Comparison of ENCODE assay signal across 7 mouse cellular contexts in genomic region chr15:99092870-99093269, GRCm38 (mm10). TPM values are rescaled to one million over a fixed set of nuclear protein-coding genes. Genes with fewer than 3 reads are reported as not detected.
A peak's percentile ranks its signal among the peaks of the same experiment; 100 is the strongest.
DNase-seq lines count a peak whose midpoint lies in the region; ATAC-seq and TF ChIP-seq lines count a peak whose summit lies in the region.

Dnajc22 (plus strand) TSS chr15:99093170.

- no peak within 1 kb of the TSS for H3K27ac ChIP-seq in lung, embryonic 15.5 days
- H3K27ac ChIP-seq in forebrain, embryonic 13.5 days, result peak within 1 kb of the TSS; percentile 11
- no peak within 1 kb of the TSS for H3K27ac ChIP-seq in limb, embryonic 14.5 days (replicated peaks; ENCODE audit: low read depth, low read length)
- no peak within 1 kb of the TSS for H3K27ac ChIP-seq in stomach, embryonic 14.5 days (ENCODE audit: low read length)

- peak within 1 kb of the TSS; percentile 46 for H3K4me3 ChIP-seq in lung, embryonic 15.5 days
- peak within 1 kb of the TSS; percentile 43 for H3K4me3 ChIP-seq in forebrain, embryonic 13.5 days
- H3K4me3 ChIP-seq in limb, embryonic 14.5 days (replicated peaks; ENCODE audit: low read length), result peak within 1 kb of the TSS; percentile 35
- H3K4me3 ChIP-seq in stomach, embryonic 14.5 days (ENCODE audit: low read depth, low read length), result peak within 1 kb of the TSS; percentile 37

- H3K36me3 ChIP-seq in lung, embryonic 15.5 days, result no peaks in the 10 kb centered on the region
- H3K36me3 ChIP-seq in forebrain, embryonic 13.5 days (ENCODE audit: poor library complexity, severe bottlenecking), result no peaks in the 10 kb centered on the region
- no peaks in the 10 kb centered on the region for H3K36me3 ChIP-seq in limb, embryonic 14.5 days (ENCODE audit: control insufficient read depth, insufficient read depth, low read length)
- no peaks in the 10 kb centered on the region for H3K36me3 ChIP-seq in stomach, embryonic 14.5 days (ENCODE audit: control insufficient read depth, insufficient read depth, low read length)

- no peak for ATAC-seq in lung, embryonic 15.5 days (ENCODE audit: borderline replicate concordance, extremely low read depth, low FRiP score, low TSS enrichment)
- ATAC-seq in forebrain, embryonic 13.5 days, result no peak
- ATAC-seq in limb, embryonic 14.5 days (ENCODE audit: low FRiP score, low read depth), result no peak
- ATAC-seq in stomach, embryonic 14.5 days (ENCODE audit: insufficient number of reproducible peaks, insufficient read depth, low FRiP score, low read depth), result no peak
- no peak for ATAC-seq in megakaryocyte-erythroid progenitor cell, adult 5-6 weeks (replicated peaks; ENCODE audit: low FRiP score, low TSS enrichment, poor library complexity, severe bottlenecking)

- WGBS in lung, embryonic 15.5 days, result 36% methylated on average over 8 of the region's 8 CpGs
- 28% methylated on average over 8 of the region's 8 CpGs for WGBS in forebrain, embryonic 13.5 days
- 19% methylated on average over 8 of the region's 8 CpGs for WGBS in limb, embryonic 14.5 days
- 37% methylated on average over 8 of the region's 8 CpGs for WGBS in stomach, embryonic 14.5 days

- H3K4me2 ChIP-seq in lung, embryonic 15.5 days, result peak within 1 kb of the TSS; percentile 91
- peak within 1 kb of the TSS; percentile 73 for H3K4me2 ChIP-seq in forebrain, embryonic 13.5 days
- peak within 1 kb of the TSS; percentile 66 for H3K4me2 ChIP-seq in limb, embryonic 14.5 days (replicated peaks; ENCODE audit: low read depth, low read length, severe bottlenecking)
- H3K4me2 ChIP-seq in stomach, embryonic 14.5 days (replicated peaks; ENCODE audit: low read depth, low read length), result peak within 1 kb of the TSS; percentile 79

- no peaks in the 10 kb centered on the region for H3K9me3 ChIP-seq in lung, embryonic 15.5 days
- no peaks in the 10 kb centered on the region for H3K9me3 ChIP-seq in forebrain, embryonic 13.5 days (replicated peaks)
- no peaks in the 10 kb centered on the region for H3K9me3 ChIP-seq in limb, embryonic 14.5 days (ENCODE audit: control insufficient read depth, low read length)
- no peaks in the 10 kb centered on the region for H3K9me3 ChIP-seq in stomach, embryonic 14.5 days (ENCODE audit: control insufficient read depth, low read depth, low read length)

- no peak for TF ChIP-seq POLR2A in limb, embryonic 14.5 days (IDR thresholded peaks at IDR 0.05; ENCODE audit: borderline replicate concordance, extremely low read depth, insufficient read depth, insufficient read length)

- H3K4me1 ChIP-seq in lung, embryonic 15.5 days, result peaks cover 39% of the 10 kb centered on the region
- peaks cover 71% of the 10 kb centered on the region for H3K4me1 ChIP-seq in forebrain, embryonic 13.5 days
- peaks cover 32% of the 10 kb centered on the region for H3K4me1 ChIP-seq in limb, embryonic 14.5 days (ENCODE audit: control insufficient read depth, insufficient read depth, low read length)
- peaks cover 24% of the 10 kb centered on the region for H3K4me1 ChIP-seq in stomach, embryonic 14.5 days (ENCODE audit: control insufficient read depth, insufficient read depth, low read length)

- peaks cover 99% of the 10 kb centered on the region for H3K27me3 ChIP-seq in lung, embryonic 15.5 days
- peaks cover 88% of the 10 kb centered on the region for H3K27me3 ChIP-seq in forebrain, embryonic 13.5 days
- H3K27me3 ChIP-seq in limb, embryonic 14.5 days (ENCODE audit: control insufficient read depth, insufficient read depth, low read length), result peaks cover 96% of the 10 kb centered on the region
- H3K27me3 ChIP-seq in stomach, embryonic 14.5 days (ENCODE audit: control insufficient read depth, insufficient read depth, low read length), result peaks cover 80% of the 10 kb centered on the region

- DNase-seq in lung, postnatal 25 days (ENCODE audit: low spot score), result no peak
- DNase-seq in limb, embryonic 14.5 days (ENCODE audit: low spot score), result no peak
- no peak for DNase-seq in urinary bladder, postnatal 14 days (ENCODE audit: low spot score)

- peak within 1 kb of the TSS; percentile 45 for H3K9ac ChIP-seq in lung, embryonic 15.5 days
- H3K9ac ChIP-seq in forebrain, embryonic 13.5 days, result peak within 1 kb of the TSS; percentile 68
- 0 out of 2 replicates have a peak within 1 kb of the TSS, but pooled peaks have one; percentile 21 for H3K9ac ChIP-seq in limb, embryonic 14.5 days (ENCODE audit: low read depth, low read length, severe bottlenecking)
- H3K9ac ChIP-seq in stomach, embryonic 14.5 days (replicated peaks; ENCODE audit: low read depth, low read length), result 0 out of 2 replicates have a peak within 1 kb of the TSS, but pooled peaks have one; percentile 22

RNA-seq across cellular contexts. Expression of gene Dnajc22, which starts in this region (rescaled TPM):
- polyA plus RNA-seq in lung, embryonic 15.5 days (2015; fragmentation: Nextera tagmentation; extraction: Ambion mirVana), result 1.7 and 1.9 TPM in 2 replicates
- 0.25 and 0.84 TPM in 2 replicates for polyA plus RNA-seq in forebrain, embryonic 13.5 days (2015; fragmentation: Nextera tagmentation; extraction: Ambion mirVana)
- polyA plus RNA-seq in limb, embryonic 14.5 days (2012; rRNA removed), result 0.87 and 1.7 TPM in 2 replicates
- 0.11 and 0.37 TPM in 2 replicates for polyA plus RNA-seq in limb, embryonic 14.5 days (2014; fragmentation: Nextera tagmentation; extraction: Ambion mirVana)
- polyA plus RNA-seq in stomach, embryonic 14.5 days (2014; fragmentation: Nextera tagmentation; extraction: Ambion mirVana), result 9.3 and 11.0 TPM in 2 replicates
- not detected in 2 replicates for total RNA-seq in megakaryocyte-erythroid progenitor cell, adult 5-6 weeks (2014; fragmentation: Nextera tagmentation)
- not detected in 2 replicates for total RNA-seq in megakaryocyte-erythroid progenitor cell, adult 5-6 weeks (2017)
